Mouse (Mus musculus): ENCODE results near the gene Slc36a3.

Gene Slc36a3

DNA sequence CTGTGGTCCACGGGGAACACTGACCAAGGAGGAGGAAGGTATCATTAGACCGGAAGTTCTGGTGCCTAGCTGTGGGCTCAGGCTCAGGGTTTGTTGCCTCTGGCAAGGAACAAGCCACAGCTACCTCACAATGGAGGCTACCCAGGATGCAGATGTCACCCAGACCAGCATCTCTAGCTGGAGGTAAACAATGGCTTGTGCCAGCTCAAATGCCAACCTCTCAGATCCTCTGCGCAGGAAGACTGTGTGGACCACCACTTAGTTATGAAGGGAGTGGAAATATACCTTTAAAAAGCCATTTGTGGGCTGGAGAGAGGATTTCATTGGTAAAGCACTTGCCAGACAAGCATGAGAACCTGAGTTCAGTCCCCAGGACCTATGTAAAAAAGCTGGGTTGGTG, at the start of gene Slc36a3:
Slc36a3 (minus strand) TSS at position 101 of the 400 bp plus-strand sequence.
- DNase-seq: no peak

DNA sequence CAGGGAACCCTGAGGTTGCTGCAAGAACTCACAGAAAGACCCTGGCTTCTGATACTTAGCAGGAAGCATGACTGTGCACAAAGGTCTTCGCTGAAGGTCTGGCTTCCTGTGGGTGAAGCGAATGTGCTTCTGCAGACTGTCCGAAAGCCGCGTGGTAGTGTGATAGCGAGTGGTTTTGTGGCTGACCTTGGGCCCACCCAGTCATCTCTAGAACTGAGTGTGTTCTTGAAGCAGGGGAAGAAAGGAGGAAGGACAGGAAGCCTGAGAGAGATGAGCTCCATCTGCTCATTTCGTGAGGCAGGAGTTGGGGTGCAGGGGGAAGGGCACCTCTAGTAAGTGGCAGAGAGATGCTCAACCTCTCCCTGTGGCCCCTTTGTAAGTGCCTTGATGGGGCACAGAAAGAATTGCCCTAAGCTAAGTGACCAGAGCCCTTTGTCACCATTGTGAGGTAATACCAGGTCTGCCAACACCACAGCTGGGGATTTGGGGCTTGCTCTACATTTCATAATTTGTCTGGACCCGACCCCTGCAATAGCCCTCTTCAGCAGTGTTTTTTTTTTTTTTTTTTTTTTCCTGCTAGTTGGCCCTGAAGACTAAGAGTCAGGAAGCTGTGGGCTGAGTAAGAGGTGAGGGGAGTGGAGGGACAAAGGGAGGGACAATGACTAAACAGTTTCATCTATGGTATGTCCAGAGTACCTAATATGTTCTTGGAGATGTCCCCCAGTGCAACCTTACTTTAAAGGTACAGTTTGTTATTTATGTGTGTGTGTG, 46.4 kb upstream of the Slc36a3 start:
- no peak for DNase-seq

DNA sequence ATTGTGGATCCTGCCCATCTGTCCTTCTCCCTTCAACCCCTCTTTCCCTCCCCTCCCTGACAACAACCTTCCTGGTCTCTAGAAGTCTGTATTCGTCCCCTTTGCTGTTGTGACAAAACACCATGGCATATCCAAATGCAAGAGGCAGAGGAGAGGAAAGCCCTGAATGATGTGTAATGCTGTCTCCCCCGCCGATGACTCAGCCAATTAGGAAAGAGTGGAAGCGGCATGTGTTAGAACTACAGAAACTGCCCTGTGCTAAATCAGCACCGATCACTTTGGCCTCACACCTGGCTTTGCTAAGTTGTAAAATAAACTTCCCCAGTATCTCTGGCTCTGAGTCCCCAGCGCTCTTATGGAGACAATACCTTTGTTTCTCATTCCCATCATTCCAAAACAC, 45.6 kb upstream of the Slc36a3 start:
- no peak for DNase-seq

DNA sequence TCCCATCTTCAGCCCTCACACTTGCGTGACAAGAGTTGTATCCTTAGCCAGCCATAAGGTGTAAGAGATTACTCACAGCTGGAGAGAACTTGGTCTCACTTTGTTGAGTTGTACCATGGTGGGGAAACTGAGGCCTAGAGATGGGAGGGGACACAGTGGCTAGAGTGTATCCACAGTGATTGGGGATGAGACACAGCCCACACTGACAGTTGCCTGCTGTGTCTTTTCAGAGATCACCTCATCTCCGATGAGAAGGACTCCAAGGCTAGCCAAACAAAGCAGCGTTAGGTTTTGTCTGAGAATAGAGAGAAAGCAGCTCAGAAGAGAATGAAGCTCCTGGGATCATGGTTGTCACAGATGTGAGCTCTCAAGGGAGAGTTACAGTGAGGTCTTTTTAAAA, 38.7 kb upstream of the Slc36a3 start:
- DNase-seq: no peak

DNA sequence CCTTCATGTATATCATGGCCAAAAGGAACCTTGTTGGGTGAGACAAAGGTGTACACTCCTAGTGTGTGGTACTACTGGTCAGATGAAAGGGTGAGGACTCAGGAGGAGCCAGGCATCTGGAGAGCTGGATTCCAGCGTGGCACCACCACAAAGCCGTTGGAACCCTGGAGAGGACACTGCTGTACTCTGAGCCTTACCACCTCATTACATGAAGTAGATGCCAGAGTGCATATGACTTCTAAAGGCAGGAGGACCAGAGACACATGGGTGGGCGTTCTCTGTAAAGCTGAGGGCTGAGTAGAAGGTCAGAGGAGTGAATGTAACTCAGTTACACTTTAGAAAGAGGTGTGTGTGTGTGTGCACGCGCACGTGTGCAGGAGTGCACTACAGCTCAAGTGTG, 36.3 kb upstream of the Slc36a3 start:
- DNase-seq: no peak

DNA sequence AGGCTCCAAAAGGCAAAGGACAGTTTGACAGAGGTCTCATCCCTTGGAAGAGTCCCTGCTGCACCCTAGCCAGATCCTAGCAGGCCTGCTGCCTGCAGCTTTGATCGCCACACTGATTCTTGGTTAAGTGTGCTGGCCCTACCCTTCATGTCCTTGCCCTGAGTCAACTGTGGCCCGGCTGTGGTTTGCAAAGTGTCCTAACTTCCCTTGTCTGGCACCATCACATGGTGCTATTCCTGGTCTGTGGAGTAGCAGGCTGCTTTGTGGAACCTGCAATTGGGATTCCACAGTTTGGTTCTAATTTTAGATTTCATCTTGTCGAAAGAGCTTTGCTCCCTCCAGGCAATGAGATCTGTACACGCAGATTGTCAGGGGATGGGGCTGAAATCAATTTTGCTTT, 35.8 kb upstream of the Slc36a3 start:
- no peak for DNase-seq

DNA sequence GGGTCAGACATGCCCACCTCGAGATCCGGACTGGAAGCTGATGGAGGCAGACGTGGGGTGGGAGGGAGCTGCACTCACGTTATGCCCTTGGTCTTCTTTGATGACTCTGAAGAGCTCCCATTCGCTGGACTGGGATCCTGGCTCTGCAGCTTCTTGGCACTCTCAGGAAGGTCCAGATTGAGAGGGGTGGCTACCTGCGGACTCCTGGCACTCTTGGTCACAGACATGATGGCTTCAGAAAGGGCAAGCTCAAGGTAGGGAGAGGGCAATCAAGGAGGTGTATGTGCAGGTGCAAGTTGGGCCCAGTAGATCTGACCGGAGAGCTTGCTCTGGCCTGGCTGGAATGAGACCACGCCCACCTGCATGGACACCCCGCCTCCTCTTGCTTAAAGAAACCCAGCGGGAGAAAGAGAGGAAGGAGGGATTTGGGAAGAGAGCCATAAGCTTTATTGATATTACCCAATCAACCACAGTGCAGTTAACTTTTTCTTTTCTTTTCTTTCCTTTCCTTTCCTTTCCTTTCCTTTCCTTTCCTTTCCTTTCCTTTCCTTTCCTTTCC, 33.3 kb upstream of the Slc36a3 start, which contains the start of gene Slc36a2:
Slc36a2 (minus strand) TSS at position 345 of the 559 bp plus-strand sequence.
- DNase-seq: no peak

DNA sequence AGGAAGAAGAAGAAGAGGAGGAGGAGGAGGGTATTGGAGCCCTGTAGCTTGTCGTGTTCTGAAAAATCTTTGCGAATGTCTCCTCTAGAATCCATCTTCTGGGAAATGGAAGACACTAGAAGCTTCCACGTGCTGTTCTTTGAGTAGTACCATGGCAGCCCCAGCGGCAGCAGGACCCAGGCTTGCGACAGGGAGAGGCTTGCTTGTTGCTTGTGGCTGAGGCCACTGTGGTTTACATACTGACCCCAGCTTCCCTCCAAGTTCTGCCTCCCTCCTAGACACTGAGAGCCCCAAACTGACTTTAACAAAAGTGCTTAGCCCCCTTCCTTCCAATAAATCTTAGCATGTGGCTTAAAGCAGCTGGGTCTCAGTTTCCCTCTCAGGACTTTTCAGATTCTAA, 32.7 kb upstream of the Slc36a3 start:
- no peak for DNase-seq

DNA sequence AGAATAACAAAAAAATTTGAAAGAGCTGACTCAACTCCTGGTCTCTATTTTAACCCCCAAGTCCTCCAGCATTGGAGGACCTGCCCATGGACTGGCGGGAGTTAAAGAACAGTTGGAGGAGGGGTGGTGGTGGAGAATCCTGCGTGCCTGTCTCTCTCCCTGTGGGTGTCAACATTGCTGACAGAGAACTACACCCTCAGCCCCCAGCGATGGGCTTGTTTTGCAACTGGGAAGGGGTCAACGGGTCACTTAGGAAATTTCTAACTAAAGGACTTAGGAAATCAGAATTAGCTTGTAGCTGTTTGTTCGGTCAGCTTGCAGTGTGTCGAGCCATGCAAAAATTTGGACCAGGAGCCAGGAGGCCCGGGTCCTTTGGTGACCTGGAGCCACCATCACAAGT, 31.6 kb upstream of the Slc36a3 start:
- no peak for DNase-seq

DNA sequence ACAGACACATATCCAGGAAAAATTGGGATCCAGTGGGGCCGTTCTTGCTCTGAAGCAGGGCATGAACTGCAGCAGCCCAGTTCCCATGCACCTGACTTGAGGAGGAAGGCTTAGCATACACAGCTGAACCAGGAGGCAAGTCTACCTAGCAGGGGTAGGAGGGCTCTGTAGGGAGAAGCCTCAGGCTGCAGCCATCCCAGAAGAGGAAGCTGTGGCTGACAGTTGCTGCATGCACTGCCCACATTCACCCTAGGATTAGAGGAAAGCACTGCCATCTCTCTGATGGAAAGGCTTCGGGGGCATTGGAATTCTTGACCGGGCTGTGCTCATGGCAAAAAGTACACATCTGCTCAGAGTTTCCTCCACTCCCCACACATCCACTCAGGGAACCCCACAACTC, 28.3 kb upstream of the Slc36a3 start:
- no peak for DNase-seq

DNA sequence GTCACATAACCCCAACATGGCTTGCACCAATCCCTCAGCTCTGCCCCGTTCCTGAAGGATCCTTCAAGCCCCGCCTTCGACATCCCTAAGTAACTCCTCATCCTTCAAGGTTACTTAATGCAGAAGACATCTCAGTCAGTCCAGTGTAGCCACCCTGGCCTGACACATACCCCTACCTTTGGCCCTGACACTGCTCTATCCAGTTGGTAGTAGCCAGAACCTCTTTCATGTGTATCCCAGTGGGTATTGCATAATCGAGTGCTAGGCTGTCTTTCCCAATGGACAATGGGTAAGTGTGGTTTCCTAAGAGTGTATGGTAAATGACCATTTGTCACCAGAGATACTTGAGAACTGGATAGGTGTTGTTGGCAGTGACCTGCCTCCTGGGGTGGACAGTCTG, 27.3 kb upstream of the Slc36a3 start:
- DNase-seq: no peak

DNA sequence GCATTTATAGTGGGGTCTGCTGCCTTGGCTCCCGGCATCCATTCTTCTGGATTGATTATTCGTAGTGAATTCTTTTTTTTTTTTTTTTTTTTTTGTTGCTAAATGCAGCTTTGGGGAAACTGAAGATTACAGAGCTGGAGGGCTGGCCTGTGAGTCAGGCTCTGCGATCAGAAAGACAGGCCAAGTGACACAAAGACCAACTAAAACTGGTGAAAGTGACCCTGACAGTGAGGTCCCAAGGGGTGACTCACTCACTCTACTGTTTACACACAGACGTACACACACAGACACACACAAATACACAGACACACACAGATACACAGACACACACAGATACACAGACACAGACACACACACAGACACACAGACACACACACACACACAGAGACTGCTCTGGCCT, 19.0 kb upstream of the Slc36a3 start:
- DNase-seq: no peak

DNA sequence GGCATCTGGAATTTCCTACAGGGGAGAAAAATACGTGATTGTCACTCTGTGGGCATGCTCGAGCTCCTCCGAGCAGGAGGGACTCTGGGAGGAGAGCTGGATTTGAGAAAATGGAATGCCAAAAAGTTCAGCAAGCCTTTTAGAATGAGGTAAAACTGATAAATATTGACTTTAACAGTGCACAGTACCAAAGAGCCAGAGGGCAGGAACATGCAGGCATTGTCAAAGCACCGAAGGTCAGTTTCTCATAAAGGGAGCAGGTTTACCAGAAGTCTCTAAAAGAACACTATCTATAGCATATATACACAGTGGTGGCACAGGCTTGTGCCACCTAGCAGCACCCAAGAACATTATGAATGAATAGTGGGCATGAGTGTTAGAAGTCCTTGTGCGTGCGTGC, 17.4 kb upstream of the Slc36a3 start:
- DNase-seq: no peak

DNA sequence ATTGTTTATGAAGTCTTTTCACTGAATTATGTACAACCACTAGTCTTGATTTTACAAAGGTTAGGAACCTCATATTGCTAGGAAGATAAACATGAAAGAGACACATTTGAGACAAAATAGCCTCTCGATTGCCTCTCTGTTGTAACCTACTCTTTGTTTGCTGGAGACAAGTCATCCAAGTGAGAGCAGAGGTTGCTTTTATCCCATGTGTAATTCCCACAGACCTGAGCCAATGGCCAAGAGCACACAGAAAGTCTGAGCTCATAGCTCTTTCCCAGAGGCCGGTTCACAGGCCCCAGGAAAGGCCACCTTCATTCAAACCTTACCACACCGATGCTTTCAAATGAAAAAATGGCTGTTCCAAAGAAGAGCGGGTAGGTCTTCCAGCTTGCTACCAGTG, 17.0 kb upstream of the Slc36a3 start:
- DNase-seq: no peak

DNA sequence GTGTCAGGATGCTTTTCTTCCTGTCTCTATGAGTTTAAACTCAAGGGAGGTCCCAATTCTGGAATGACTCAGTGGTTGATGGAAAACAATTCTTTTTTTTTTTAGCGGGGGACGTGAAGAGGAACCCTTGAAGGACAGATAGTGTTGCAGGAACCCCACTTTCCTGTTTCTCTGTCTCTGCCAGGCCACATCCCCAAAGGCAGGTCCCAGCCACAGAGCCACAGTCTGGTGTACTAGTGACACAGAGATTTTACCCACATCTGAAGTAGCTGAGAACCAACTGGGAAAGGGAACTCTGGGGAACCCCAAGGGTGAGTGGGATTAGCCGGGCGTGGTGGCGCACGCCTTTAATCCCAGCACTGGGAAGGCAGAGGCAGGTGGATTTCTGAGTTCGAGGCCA, 14.2 kb upstream of the Slc36a3 start:
- DNase-seq: no peak

DNA sequence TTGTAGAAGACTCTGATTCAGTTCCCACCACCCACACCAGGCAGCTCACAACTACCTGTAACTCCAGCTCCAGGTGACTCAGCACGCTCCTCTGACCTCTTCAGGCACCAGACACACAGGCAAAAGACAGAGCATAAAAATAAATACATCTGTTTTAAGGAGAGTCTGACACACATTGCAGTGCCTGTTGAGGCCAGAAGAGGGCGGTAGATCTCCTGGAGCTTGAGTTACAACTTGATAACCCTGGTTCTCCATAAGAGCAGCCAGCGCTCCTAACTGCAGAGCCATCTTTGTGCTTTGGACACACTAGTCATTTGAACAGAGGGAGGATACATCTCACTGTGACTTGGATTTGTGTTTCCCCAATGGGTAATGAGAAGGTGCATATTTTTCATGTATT, 13.2 kb upstream of the Slc36a3 start:
- peak; percentile 50 for DNase-seq

DNA sequence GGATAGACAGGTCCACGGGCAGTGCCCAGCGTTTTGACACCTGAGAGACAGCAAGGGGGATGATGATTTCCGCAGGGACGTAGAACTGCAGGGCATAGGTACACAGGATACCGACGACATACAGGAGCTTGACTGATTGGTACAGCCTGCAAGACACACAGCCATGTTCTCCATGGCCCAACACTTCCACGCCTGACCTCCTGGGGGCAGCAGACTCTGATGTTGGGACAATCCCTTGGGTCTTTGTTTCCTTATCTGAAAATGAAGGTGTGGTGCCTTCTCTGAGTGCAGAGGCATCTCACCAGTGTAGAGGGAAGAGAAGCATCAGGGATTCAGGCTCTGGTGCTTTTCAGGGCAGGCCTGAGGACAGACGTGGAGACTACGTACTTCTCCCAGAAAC, 11.2 kb upstream of the Slc36a3 start:
- DNase-seq: peak; percentile 40

DNA sequence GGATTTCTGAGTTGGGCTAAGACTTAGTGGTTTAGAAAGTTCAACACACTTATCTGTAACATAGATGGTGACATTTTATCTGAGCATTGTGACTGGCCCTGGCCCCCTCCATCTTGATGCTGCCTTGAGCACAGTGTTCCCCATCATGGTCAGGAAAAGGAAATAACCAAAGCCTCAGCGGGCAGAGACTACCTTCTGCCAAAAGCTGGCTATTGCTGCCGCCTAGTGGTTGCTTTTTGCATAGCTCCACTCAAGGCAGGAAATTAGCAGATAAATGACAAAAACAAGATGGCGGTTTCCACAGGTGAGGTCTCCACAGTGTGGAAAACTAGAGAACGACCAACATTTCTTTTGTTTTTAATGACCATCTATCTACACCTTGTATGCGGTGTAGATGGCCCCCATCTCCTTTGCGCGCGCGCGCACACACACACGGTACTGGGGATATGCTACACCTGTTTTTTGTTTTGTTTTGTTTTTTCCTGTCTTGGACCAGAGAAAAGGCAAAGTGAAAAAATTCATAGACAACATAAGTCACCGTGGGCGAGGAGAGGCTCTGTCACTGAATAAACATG, 7.4 kb upstream of the Slc36a3 start:
- DNase-seq: peak; percentile 78

DNA sequence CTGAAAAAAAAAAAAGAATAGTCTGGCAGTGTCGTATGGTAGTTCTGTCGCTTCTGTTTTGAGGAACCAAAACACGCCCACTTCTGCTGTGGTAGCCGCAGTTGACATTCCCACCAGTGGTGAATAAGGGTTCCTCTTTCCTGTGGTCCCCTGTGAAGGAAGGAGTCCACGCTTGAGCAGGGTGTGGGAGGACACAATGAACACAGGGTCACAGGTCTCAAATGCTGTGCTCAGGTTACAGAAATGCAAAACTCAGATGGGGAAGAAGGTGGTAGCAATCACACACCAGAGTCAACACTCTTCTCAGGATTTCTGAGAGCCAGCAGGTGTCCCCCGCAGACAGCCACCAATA, 3.5 kb upstream of the Slc36a3 start:
- DNase-seq: no peak

DNA sequence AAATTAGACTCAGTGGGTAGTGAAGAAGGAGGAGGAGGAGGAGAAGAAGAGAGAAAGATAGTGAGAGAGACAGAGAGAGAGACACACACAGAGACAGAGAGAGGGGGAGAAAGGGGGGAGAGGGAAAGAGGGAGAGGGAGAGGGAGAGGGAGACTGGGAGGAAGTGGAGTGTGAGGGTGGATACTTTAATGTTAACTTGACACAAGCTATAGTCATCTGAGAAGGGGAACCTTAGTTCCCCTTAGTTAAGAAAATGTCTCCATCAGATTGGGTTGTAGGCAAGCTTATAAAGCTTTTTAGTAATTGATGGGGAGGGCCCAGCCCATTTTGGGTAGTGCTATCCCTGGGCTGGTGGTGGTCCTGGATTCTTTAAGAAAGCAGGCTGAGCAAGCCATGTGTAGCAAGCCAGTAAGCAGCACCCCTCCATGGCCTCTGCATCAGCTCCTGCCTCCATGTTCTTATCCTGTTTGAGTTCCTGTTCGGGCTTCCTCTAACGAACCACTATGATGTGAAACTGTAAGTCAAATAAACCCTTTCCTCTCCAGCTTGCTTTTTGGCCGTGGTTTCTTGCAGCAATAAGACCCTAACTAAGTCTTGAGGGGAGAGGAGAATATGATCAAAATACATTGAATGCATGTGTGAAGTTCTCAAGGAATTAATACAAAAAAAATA, 3.0 kb upstream of the Slc36a3 start:
- DNase-seq: no peak

DNA sequence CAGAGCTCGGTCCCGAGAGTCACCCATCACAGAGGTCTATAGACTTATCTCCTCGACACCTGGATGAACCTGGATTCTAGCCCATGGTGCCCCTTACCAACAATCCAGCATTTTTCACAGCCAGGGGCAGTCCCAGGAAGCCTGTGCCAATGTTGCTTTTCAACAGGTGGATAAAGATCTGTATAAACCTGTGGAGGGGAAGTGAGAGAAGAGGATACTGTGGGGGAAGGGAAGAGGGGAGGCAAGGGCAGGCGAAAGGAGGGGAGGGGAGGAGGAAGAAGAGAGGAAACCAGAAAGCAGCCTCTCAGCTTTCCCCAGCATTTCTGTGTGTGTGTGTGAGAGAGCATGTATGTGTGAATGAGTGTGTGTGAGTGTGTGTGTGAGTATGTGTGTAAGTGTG, 3.0 kb downstream of the Slc36a3 start:
- no peak for DNase-seq

DNA sequence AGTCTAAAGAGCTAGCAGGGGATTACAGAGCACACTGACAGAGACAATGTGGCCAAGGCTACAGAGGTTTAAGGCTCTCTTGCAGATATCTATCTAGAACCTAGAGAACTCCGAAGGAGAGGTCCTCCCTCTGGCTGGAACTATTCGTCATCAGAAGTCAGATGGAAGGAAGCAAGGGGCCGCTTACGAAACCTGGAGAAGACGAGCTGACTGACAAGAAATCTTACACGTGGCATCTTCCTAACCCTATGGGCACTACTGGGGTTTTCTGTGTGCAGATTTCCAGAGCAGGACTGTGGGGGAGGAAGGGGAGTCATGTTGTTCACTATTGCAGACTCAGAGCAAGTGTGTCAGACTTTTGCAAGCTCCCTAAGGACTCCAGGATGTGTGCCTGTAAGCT, 4.1 kb downstream of the Slc36a3 start:
- DNase-seq: no peak

DNA sequence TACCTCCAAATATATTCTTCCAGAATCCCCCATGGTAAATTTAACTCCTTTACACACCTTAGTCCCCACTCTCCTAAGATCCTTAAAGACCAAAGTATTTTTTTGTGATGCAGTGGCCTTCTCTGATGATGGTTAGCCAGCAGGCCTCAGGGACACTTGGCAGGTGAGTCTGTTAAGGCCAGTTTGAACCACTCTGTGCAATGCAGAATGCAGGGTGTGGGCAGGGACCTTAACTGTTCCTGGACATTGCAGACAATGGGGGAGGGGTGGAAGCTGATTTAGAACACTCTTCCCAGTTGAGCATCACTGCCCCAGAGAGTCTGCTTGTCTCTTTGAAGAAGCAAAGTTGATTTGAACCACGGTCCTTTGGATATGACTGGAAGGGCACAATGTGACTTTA, 4.7 kb downstream of the Slc36a3 start:
- no peak for DNase-seq

DNA sequence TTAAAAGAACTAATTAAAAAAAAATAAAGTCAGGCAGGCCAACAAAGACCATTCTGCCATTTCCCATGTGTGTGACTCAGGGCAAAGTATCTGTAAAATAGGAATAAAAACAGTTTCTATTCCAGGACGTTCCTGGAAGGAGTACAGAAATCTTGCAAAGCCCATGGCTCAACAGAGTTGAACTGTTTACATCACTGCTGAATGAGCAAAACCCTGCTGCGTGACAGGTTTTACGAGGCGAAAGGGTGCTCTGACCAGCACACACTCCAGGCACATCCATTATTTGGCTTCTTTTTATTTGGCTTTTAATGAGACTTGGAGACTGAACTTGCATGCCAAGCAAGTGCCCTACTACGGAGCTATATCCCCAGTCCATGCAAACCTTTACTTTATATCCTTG, 7.5 kb downstream of the Slc36a3 start:
- DNase-seq: no peak
